Mouse (Mus musculus) heart, postnatal 0 days (tissue): ENCODE measurements at regions not wholly inside any gene's neighbourhood (a gene's known extent, or its start where the extent isn't known, plus 50 kb on each side); places are given as distances from the start of the nearest gene placed in this dataset.
A peak's percentile ranks its signal among the peaks of the same experiment; 100 is the strongest.

Source experiments
- ATAC-seq: fragments of 200-750 bp; cut with Nextera tagmentation; 2 replicates; pipeline ENCODE4 v1.8.0; 2017; ENCODE audit warnings: low read depth, moderate number of reproducible peaks, moderate library complexity; ENCODE audit not compliant: insufficient read depth
- DNase-seq: peaks from one replicate; pipeline ENCODE4 v3.0.0-alpha.2; 2016; ENCODE audit warnings: low spot score
- H3K27ac ChIP-seq: fragments of 300-500 bp; sonication (generic); 2 replicates; pipeline ENCODE4 v1.5.1; 2014; ENCODE audit warnings: low read depth, mild to moderate bottlenecking
- H3K27me3 ChIP-seq: fragments of 300-500 bp; sonication (generic); 2 replicates; pipeline ENCODE4 v1.6.1; 2014; ENCODE audit warnings: low read length, mixed read lengths; ENCODE audit not compliant: control insufficient read depth, insufficient read depth
- H3K36me3 ChIP-seq: fragments of 300-500 bp; sonication (generic); replicated peaks from 2 replicates; pipeline ENCODE4 v1.6.1; 2014; ENCODE audit warnings: low read length, mixed read lengths; ENCODE audit not compliant: control insufficient read depth, insufficient read depth
- H3K4me1 ChIP-seq: fragments of 300-500 bp; sonication (generic); 2 replicates; pipeline ENCODE4 v1.6.1; 2014; ENCODE audit warnings: antibody characterized with exemption; ENCODE audit not compliant: control insufficient read depth, insufficient read depth
- H3K4me2 ChIP-seq: fragments of 300-500 bp; sonication (generic); 2 replicates; pipeline ENCODE4 v1.6.1; 2014; ENCODE audit warnings: low read depth, mild to moderate bottlenecking, low read length, moderate library complexity
- H3K4me3 ChIP-seq: fragments of 300-500 bp; sonication (generic); 2 replicates; pipeline ENCODE4 v1.5.1; 2014; ENCODE audit warnings: low read depth, low read length
- H3K9ac ChIP-seq: fragments of 300-500 bp; sonication (generic); replicated peaks from 2 replicates; pipeline ENCODE4 v1.6.1; 2014; ENCODE audit warnings: low read depth, low read length, mixed read lengths
- H3K9me3 ChIP-seq: fragments of 300-500 bp; sonication (generic); replicated peaks from 2 replicates; pipeline ENCODE4 v1.6.1; 2016; ENCODE audit warnings: low read length; ENCODE audit not compliant: control insufficient read depth
- CTCF ChIP-seq: IDR thresholded peaks from 2 replicates; pipeline ENCODE4 v1.5.1; 2016; ENCODE audit warnings: antibody characterized with exemption, control low read depth, low read depth
- EP300 ChIP-seq: IDR thresholded peaks from 2 replicates; pipeline ENCODE4 v1.6.1; 2016; ENCODE audit warnings: antibody characterized with exemption, low read depth
- WGBS: fragments of 180-500 bp; shearing (Covaris S2); extraction: QIAGEN DNeasy Blood & Tissue Kit; methylation state at CpG from one replicate; pipeline ENCODE4 v1.1.7; 2014; 5-methylcytosine and 5-hydroxymethylcytosine counted together

- WGBS: 41% methylated on average over 3 of the region's 3 CpGs
- H3K27me3 ChIP-seq: no peaks in the 10 kb centered on the region
- no peak overlapping the region for H3K9ac ChIP-seq
- no peak overlapping the region for H3K4me2 ChIP-seq
- no peaks in the 10 kb centered on the region for H3K36me3 ChIP-seq
- peak; percentile 87 for ATAC-seq
- peak; percentile 49 for DNase-seq
- TF ChIP-seq EP300 (no peak), CTCF (no peak)
- no peaks in the 10 kb centered on the region for H3K9me3 ChIP-seq
- H3K4me1 ChIP-seq: no peaks in the 10 kb centered on the region
- no peak overlapping the region for H3K4me3 ChIP-seq
- no peak overlapping the region for H3K27ac ChIP-seq
Measured at GRCm38 (mm10) chr15:71283775-71284174, 2550.6 kb upstream of the Gm6569 start.

DNA sequence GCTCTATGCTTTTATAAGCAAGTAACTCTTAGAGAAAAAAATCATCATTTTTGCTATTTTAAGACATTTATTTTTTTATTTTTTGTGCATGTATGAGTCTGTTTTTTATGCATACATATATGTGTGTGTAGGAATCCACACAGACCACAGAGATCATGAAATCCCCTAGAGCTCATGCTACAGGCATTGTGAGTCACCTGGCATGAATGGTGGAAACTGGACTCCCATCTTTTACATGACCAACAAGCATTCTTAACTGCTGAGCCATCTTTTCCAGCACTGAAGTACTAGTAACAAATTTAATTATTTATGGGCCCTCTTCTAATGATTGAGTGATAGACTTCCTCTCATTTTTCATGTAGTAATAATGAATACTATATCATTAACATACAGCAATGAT, 2531.8 kb upstream of the Gm6569 start:
- Histone ChIP-seq H3K27me3 (no peaks in the 10 kb centered on the region), H3K36me3 (no peaks in the 10 kb centered on the region), H3K9ac (no peak overlapping the region), H3K4me2 (no peak overlapping the region), H3K4me3 (no peak overlapping the region), H3K4me1 (no peaks in the 10 kb centered on the region), H3K9me3 (no peaks in the 10 kb centered on the region), H3K27ac (no peak overlapping the region)
- no peak for TF ChIP-seq CTCF
- TF ChIP-seq EP300: no peak
- ATAC-seq (no peak), DNase-seq (no peak)

DNA sequence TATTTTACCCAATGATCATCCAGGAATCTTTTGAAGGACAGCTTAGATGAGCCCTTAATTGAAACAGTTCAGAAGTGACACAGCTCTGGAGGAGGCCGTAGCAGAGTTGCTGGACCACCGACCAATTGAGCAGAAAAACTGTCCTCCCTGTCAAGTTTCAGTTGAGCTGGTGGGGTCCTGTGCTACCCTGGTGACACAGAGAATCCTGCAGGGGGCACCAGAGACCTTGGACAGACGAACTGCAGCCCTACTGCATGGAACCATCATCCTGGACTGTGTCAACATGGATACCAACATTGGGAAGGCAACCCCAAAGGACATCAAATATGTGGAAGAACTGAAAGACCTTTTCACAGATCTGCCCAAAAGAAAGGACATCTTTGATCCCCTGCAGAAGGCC, 2524.1 kb upstream of the Gm6569 start:
- no peak for DNase-seq
- no peak for TF ChIP-seq EP300
- no peak for TF ChIP-seq CTCF
- H3K27me3 ChIP-seq: no peaks in the 10 kb centered on the region
- H3K4me3 ChIP-seq: no peak overlapping the region
- H3K27ac ChIP-seq: no peak overlapping the region
- no peak overlapping the region for H3K9ac ChIP-seq
- ATAC-seq: no peak
- no peaks in the 10 kb centered on the region for H3K36me3 ChIP-seq
- no peaks in the 10 kb centered on the region for H3K9me3 ChIP-seq
- H3K4me1 ChIP-seq: no peaks in the 10 kb centered on the region
- H3K4me2 ChIP-seq: no peak overlapping the region
- WGBS: 62% methylated on average over 3 of the region's 3 CpGs

DNA sequence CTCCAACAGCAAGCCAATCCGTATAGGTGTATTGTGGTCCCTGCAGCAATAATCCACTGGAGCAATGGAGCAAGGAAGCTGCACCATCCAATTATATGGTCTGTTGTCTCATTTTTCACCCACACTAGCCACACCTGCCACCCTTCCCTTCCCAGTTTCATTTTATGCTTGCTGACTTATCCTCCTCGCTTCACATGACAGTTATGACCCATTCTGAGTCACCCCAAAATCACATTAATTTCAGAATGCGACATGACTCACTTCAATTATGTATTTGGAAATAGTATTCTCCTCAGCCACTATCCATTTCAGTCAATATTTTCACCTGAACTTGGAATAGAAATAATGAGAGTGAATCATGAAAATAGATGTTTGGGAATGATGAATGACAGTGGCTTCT, 2507.8 kb upstream of the Gm6569 start:
- Histone ChIP-seq H3K4me2 (no peak overlapping the region), H3K4me3 (no peak overlapping the region), H3K9ac (no peak overlapping the region), H3K36me3 (no peaks in the 10 kb centered on the region), H3K27me3 (no peaks in the 10 kb centered on the region), H3K27ac (no peak overlapping the region), H3K9me3 (no peaks in the 10 kb centered on the region), H3K4me1 (no peaks in the 10 kb centered on the region)
- DNase-seq (no peak), ATAC-seq (no peak)
- WGBS: 74% methylated on average over 3 of the region's 3 CpGs
- TF ChIP-seq EP300: no peak
- no peak for TF ChIP-seq CTCF

GRCm38 (mm10) chr15:71358189-71358790, 2476.1 kb upstream of the Gm6569 start:
- no peak for TF ChIP-seq CTCF
- no peak for TF ChIP-seq EP300

GRCm38 (mm10) chr15:71375775-71376174, 2458.6 kb upstream of the Gm6569 start:
- no peaks in the 10 kb centered on the region for H3K36me3 ChIP-seq
- no peaks in the 10 kb centered on the region for H3K4me1 ChIP-seq
- no peak overlapping the region for H3K4me3 ChIP-seq
- no peak overlapping the region for H3K27ac ChIP-seq
- ATAC-seq (peak; percentile 84), DNase-seq (peak; percentile 40)
- no peak overlapping the region for H3K4me2 ChIP-seq
- 20% methylated on average over 3 of the region's 3 CpGs for WGBS
- no peaks in the 10 kb centered on the region for H3K27me3 ChIP-seq
- no peaks in the 10 kb centered on the region for H3K9me3 ChIP-seq
- peak; percentile 69 for TF ChIP-seq CTCF
- TF ChIP-seq EP300: no peak
- no peak overlapping the region for H3K9ac ChIP-seq

More at GRCm38 (mm10) chr15:71358189-71358790, 2476.1 kb upstream of the Gm6569 start:
- no peaks in the 10 kb centered on the region for H3K4me1 ChIP-seq
- no peak for ATAC-seq
- no peak overlapping the region for H3K9ac ChIP-seq
- H3K4me3 ChIP-seq: no peak overlapping the region
- WGBS: 59% methylated on average over 4 of the region's 4 CpGs
- H3K27ac ChIP-seq: no peak overlapping the region
- H3K36me3 ChIP-seq: no peaks in the 10 kb centered on the region
- no peak for DNase-seq
- no peak overlapping the region for H3K4me2 ChIP-seq
- H3K9me3 ChIP-seq: no peaks in the 10 kb centered on the region
- no peaks in the 10 kb centered on the region for H3K27me3 ChIP-seq
